Mouse (Mus musculus) testis, adult 2 months (tissue): ENCODE measurements around the gene Atp5b.
"Not testable (repeated sequence)": the region's sequence is repeated elsewhere in the genome, so short reads cannot be mapped to it uniquely, and the experiment has no call there.

ENCODE experiments used
- CTCF ChIP-seq: fragments of 200-500 bp; IDR thresholded peaks from 2 replicates; pipeline ENCODE4 v1.5.1; 2012; ENCODE audit warnings: low read depth, mild to moderate bottlenecking, inconsistent platforms, low read length, moderate library complexity; ENCODE audit not compliant: control insufficient read depth, insufficient read depth, insufficient replicate concordance
- POLR2A ChIP-seq: fragments of 200-500 bp; IDR thresholded peaks from 2 replicates; pipeline ENCODE4 v1.6.1; 2012; ENCODE audit warnings: low read depth, mild to moderate bottlenecking, inconsistent platforms, low read length, moderate library complexity; ENCODE audit not compliant: control insufficient read depth

DNA sequence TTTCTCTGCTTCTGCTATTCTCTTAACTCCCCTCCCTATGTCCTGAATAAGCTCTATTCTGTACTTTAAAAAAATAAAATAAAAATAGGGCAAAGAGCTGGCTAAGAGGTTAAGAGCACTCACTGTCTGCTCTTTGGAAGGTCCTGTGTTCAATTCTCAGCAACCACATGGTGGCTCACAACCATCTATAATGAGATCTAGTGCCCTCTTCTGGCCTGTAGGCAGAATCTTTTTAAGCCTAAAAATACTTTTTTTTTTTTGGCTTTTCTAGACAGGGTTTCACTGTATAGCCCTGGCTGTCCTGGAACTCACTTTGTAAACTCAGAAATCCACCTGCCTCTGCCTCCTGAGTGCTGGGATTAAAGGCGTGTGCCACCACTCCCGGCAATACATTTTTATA, 12.6 kb upstream of the Atp5b start:
- not testable (repeated sequence) for TF ChIP-seq CTCF, POLR2A
